Mouse (Mus musculus) ES-E14 (cell line): Measurements from ENCODE around the gene Ubap1. TPM values are rescaled to one million over a fixed set of nuclear protein-coding genes. Genes with fewer than 3 reads are reported as not detected.
A peak's percentile ranks its signal among the peaks of the same experiment; 100 is the strongest.

Experiments
- DNase-seq: peaks from one replicate; pipeline ENCODE4 v3.0.0-alpha.2; 2013; ENCODE audit warnings: low read depth, low spot score
- H3K27ac ChIP-seq: 2 replicates; pipeline ENCODE4 v1.5.1; 2012; ENCODE audit warnings: low read depth, mild to moderate bottlenecking, low read length, moderate library complexity, mixed read lengths; ENCODE audit not compliant: poor library complexity, insufficient read depth, severe bottlenecking
- H3K36me3 ChIP-seq: 2 replicates; pipeline ENCODE4 v1.6.1; 2012; ENCODE audit warnings: mild to moderate bottlenecking, low read length, moderate library complexity, mixed read lengths; ENCODE audit not compliant: control insufficient read depth, poor library complexity, insufficient read depth, severe bottlenecking
- H3K4me1 ChIP-seq, 2 experiments: fragments of 150-350 bp in 1 of 2; sonication (generic) in 1 of 2; 2 replicates each; pipeline ENCODE4 v1.6.1; 2012; ENCODE audit warnings: low read length in 2 of 2, mild to moderate bottlenecking in 1 of 2, mixed read lengths in 1 of 2; ENCODE audit not compliant: control insufficient read depth in 2 of 2, insufficient read depth in 2 of 2, poor library complexity in 1 of 2
- H3K4me3 ChIP-seq, 2 experiments: fragments of 150-350 bp in 1 of 2; sonication (generic) in 1 of 2; 2 replicates each; pipeline ENCODE4 v1.5.1; 2012; ENCODE audit warnings: low read length in 2 of 2, low read depth in 1 of 2, mild to moderate bottlenecking in 1 of 2, mixed read lengths in 1 of 2; ENCODE audit not compliant: insufficient read depth in 1 of 2, poor library complexity in 1 of 2, severe bottlenecking in 1 of 2
- H3K9ac ChIP-seq: 2 replicates; pipeline ENCODE4 v1.6.1; 2012; ENCODE audit warnings: low read depth, mild to moderate bottlenecking, low read length, mixed read lengths; ENCODE audit not compliant: poor library complexity, insufficient read depth, severe bottlenecking
- H3K9me3 ChIP-seq: fragments of 150-350 bp; sonication (generic); 2 replicates; pipeline ENCODE4 v1.6.1; 2012; ENCODE audit warnings: low read depth, mild to moderate bottlenecking, low read length; ENCODE audit not compliant: control insufficient read depth, insufficient read depth
- CHD2 ChIP-seq: IDR thresholded peaks from 2 replicates; pipeline ENCODE4 v1.6.1; 2014; ENCODE audit warnings: mild to moderate bottlenecking, low read depth, low read length, inconsistent platforms
- HCFC1 ChIP-seq: IDR thresholded peaks from 2 replicates; pipeline ENCODE4 v1.6.1; 2012; ENCODE audit warnings: low read length, inconsistent platforms, borderline replicate concordance; ENCODE audit not compliant: insufficient read depth
- MAFK ChIP-seq: IDR thresholded peaks from 2 replicates; pipeline ENCODE4 v1.6.1; 2014; ENCODE audit warnings: mild to moderate bottlenecking, low read depth, low read length, inconsistent platforms; ENCODE audit not compliant: insufficient read depth
- ZC3H11A ChIP-seq: IDR thresholded peaks from 2 replicates; pipeline ENCODE4 v1.6.1; 2012; ENCODE audit warnings: low read depth, mild to moderate bottlenecking, inconsistent platforms, low read length, borderline replicate concordance
- ZNF384 ChIP-seq: IDR thresholded peaks from 2 replicates; pipeline ENCODE4 v1.6.1; 2012; ENCODE audit warnings: low read depth, low read length, inconsistent platforms
- in situ Hi-C, 2 experiments: fragments of 600-800 bp; cut with MboI; formaldehyde crosslinking; loops; one replicate each; pipeline ENCODE4 v1.15.1; 2025; ENCODE audit warnings: low sequenced_read_pairs in 2 of 2, inconsistent platforms in 1 of 2; ENCODE audit not compliant: unreplicated experiment in 2 of 2
- total RNA-seq: library from RNA; depleted of rRNA; stranded (reverse); fragments of 300-350 nt; gene quantifications from 2 replicates; pipeline ENCODE4 v1.2.3, GENCODE M21; 2012

The Ubap1 gene
- total RNA-seq, 1 experiment, result 24.3 TPM

DNA sequence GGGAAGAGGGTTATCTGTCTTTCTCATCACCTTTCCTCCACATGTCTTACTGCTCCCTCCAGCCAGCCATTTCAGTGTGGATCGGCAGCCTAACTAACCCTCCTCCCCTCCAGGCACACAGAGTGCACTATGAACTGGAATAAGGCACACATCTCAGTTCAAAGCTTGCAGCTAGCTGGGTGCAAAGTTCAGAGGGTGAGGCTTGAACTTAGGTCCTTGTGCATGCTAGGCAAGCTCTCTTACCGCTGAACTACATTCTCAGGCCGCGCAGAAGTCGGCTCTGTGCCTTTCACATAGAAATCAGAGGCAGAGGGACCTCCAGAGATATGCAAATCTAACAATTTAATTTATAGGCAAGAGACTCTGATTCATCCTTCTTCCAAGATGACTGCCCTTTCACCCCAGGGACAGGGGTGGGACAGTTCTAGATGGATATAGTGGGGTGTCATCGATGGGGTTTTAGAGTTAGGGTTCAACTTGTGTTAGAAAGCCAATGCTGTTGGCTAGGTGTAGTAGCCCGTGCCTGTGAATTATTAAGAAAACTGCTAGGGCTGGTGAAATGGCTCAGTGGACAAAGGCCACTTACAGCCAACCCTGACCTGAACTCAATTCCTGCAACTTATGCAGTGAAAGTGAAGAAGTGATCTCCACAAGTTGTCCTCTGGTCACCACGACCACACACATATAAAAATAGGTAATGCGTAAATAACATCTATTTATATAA lies 16.9 kb upstream of the Ubap1 start:
- DNase-seq, result no peak
- Histone ChIP-seq H3K36me3 (no peaks in the 10 kb centered on the region), H3K4me3 (no peak overlapping the region), H3K9ac (no peak overlapping the region), H3K27ac (no peak overlapping the region), H3K9me3 (no peaks in the 10 kb centered on the region), H3K4me1 (peaks cover 9 to 11% of the 10 kb centered on the region in 2 experiments; a peak in 3 of 4 replicates)
- no peak for TF ChIP-seq HCFC1
- TF ChIP-seq ZNF384, result no peak
- TF ChIP-seq MAFK, result no peak
- in situ Hi-C loops, result no loop called here

DNA sequence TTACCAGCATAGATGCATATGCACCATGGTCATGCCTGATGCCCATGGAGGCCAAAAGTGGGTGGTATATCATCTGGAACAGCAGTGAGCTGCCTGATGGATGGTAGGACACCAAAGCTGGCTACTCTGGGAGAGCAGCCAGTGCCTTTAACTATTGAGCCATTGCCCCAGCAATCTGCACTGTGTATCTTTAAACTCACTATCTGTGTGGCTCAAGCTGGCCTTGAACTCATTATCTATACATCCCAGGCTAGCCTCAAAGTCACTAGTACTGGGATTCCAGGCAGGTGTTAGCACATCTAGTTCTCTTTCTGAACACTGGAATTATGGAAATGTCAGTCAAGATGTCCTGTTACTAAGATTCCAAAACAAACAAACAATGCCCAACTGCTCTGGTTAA lies 12.2 kb upstream of the Ubap1 start:
- no peak for DNase-seq
- H3K27ac ChIP-seq, result no peak overlapping the region
- in situ Hi-C loops, result no loop called here
- no peak overlapping the region for H3K4me3 ChIP-seq
- H3K9ac ChIP-seq, result no peak overlapping the region
- H3K9me3 ChIP-seq, result no peaks in the 10 kb centered on the region
- H3K4me1 ChIP-seq, result peaks cover 0 to 2% of the 10 kb centered on the region in 2 experiments; a peak in 2 of 4 replicates
- no peak for TF ChIP-seq MAFK
- TF ChIP-seq HCFC1, result no peak
- no peak for TF ChIP-seq ZNF384
- no peak for TF ChIP-seq CHD2
- TF ChIP-seq ZC3H11A, result no peak
- no peaks in the 10 kb centered on the region for H3K36me3 ChIP-seq

DNA sequence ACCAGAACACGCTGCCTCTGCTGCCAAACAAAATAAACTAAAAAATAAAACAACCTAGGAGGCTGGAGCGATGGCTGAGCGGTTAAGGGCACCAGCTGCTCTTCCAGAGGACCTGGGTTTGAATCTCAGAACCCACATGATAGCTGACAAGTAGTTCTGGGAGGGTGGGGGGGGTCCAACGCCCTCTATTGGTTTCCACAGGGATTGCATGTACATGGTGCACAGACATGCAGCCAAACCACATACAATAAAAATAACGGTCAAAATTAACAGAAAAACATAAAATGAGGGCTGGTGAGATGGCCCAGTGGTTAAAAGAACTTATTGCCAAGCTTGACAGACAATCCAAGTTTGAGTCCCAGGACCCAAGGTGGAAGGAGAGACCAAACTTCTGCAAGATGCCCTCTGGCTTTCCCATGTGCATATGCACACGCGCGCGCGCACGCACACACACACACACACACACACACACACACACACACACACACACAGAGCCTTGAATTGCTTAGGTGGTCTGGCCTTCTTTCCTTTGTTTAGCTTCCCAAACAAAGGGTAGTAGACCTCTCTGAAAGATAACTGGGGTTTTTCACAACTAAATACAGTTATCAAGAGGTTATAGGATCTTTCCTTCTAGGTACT lies 7.8 kb upstream of the Ubap1 start:
- no peaks in the 10 kb centered on the region for H3K36me3 ChIP-seq
- no peaks in the 10 kb centered on the region for H3K9me3 ChIP-seq
- TF ChIP-seq MAFK (no peak), ZNF384 (no peak), HCFC1 (no peak), CHD2 (no peak), ZC3H11A (no peak)
- no peak for DNase-seq
- H3K9ac ChIP-seq, result no peak overlapping the region
- no peak overlapping the region for H3K27ac ChIP-seq
- peak overlapping the region in 1 of 2 experiments; percentile 14; a peak in 1 of 4 replicates for H3K4me3 ChIP-seq
- in situ Hi-C loops, result no loop called here
- no peaks in the 10 kb centered on the region for H3K4me1 ChIP-seq

DNA sequence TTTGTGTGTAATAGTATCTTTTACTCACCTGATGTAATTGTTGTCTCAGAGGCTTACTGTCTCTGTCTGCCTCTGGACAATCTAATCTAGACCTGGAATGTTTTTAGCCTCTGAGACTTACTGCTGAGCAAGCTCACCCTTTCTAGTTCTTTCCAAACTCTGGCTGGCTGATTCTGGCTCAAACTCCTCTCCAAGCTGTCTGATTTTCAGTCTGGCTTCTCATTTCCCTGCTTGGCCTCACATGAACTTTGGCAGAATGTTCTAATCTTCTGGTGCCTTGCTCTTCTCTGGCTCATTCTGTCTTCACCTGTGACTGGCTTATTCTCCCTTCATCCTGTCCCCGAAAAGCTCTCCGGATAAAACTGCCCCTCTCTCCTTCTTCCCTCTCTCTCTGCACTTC lies 2.8 kb upstream of the Ubap1 start:
- no peak overlapping the region for H3K4me3 ChIP-seq
- H3K4me1 ChIP-seq, result peaks cover 0 to 8% of the 10 kb centered on the region in 2 experiments; a peak in 2 of 4 replicates
- TF ChIP-seq HCFC1 (no peak), ZNF384 (no peak), ZC3H11A (no peak), CHD2 (no peak), MAFK (no peak)
- no peak overlapping the region for H3K27ac ChIP-seq
- no peak overlapping the region for H3K9ac ChIP-seq
- no peaks in the 10 kb centered on the region for H3K36me3 ChIP-seq
- no peak for DNase-seq
- in situ Hi-C loops, result no loop called here
- H3K9me3 ChIP-seq, result no peaks in the 10 kb centered on the region

DNA sequence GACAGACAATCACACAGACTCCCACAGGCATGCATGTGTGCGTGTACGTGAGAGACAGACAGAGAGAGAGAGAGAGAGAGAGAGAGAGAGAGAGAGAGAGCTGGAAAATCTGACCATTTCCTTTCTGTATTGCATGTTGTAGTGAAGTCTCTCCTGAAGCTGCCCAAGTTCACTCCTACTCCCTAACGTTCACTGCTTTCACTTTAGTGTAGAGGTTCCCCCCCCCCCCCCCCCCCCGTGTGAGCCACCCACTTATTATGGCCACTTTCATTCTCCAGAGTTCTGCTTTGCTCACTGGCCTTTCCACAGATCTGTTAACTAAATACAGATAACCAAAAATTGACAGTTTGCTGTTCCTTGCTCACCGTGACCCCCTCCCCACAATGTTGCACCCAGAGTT lies 957 bp upstream of the Ubap1 start:
- Histone ChIP-seq H3K4me1 (peaks cover 0 to 8% of the 10 kb centered on the region in 2 experiments; a peak in 2 of 4 replicates), H3K4me3 (no peak overlapping the region; a peak in 1 of 4 replicates), H3K9me3 (no peaks in the 10 kb centered on the region), H3K27ac (no peak overlapping the region), H3K36me3 (no peaks in the 10 kb centered on the region), H3K9ac (no peak overlapping the region)
- no peak for TF ChIP-seq ZC3H11A
- no peak for TF ChIP-seq CHD2
- TF ChIP-seq MAFK, result no peak
- no peak for TF ChIP-seq HCFC1
- no peak for TF ChIP-seq ZNF384
- in situ Hi-C loops, result no loop called here
- DNase-seq, result no peak
